Mouse (Mus musculus): Measurements from ENCODE around the gene Cabin1. TPM values are rescaled to one million over a fixed set of nuclear protein-coding genes. Genes with fewer than 3 reads are reported as not detected.
A peak's percentile ranks its signal among the peaks of the same experiment; 100 is the strongest.

Gene Cabin1
- polyA plus RNA-seq, 1 experiment from 2014 or later: 30.0 TPM

DNA sequence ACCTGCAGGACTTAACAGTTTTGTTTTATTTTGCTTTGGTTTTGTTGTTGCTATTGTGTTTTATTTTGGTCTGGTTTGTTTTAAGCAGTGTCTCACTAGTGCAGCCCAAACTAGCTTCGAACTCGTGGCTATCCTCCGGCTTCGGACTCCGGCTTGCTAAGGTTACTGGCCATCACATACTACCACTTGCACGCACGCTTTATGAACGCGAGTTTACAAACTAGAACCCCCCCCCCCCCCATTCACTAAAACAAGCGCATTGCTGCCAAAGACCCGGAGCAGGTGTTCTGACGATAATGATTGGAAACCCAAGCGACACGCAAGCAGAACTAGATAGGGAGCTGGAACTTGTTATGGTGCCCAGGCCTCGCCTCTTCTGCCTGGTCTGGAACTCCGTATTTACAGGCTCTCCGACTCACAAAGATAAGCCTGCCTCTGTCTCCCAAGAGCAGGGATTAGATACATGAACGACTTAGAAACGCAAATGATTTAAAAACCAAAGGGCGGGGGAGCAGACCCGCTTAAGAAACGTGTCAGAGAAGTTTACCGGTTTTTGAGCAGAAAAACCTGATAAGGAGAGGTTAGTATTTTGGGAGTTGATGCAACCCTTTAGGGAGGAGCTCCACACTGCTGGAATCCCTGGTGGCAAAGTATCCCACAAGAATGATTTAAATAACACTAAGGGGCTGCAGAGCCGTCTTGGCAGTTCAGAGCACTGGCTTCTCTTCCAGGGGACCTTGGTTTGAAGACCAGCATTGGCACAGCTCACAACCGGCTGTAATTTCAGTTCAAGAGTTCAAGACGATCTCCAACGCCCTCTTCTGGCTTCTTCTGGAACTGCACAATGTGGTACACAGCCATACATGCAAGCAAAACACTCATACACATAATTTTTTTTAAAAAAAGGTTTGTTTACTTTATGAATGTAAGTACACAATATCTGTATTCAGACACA lies 655 bp upstream of the Cabin1 start:
- H3K4me1 ChIP-seq: peaks cover 15% of the 10 kb centered on the region
- H3K36me3 ChIP-seq: peaks cover 11% of the 10 kb centered on the region; the same call in 1 of the 2 replicates
- H3K4me3 ChIP-seq: peak overlapping the region; percentile 90
- H3K27ac ChIP-seq: peak overlapping the region; percentile 3; the same call in 1 of the 2 replicates
- no peaks in the 10 kb centered on the region for H3K9me3 ChIP-seq
- 1% methylated on average over 27 of the region's 27 CpGs for WGBS
- H3K27me3 ChIP-seq: no peaks in the 10 kb centered on the region
- H3K9ac ChIP-seq: peak overlapping the region; percentile 87
- peak overlapping the region; percentile 82 for H3K4me2 ChIP-seq
- ATAC-seq (ENCODE audit: insufficient number of reproducible peaks, insufficient read depth, low FRiP score, low TSS enrichment, low read depth): no peak

DNA sequence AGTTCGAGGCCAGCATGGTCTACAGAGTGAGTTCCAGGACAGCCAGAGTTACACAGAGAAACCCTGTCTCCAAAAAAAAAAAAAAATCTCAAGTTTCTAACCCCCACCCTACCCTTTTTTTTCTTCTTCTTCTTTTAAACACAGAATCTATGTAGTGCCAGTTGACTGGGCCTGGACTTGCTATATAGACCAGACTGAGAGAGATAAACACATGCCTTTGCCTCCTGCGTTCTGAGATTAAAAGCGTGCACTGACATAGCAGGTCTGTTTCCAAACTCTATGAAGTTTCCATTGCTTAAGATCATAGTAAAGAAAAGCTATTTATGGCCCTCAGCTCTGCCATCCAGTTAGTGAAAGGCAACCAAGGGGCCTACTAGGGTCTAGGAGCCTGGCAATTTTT lies 1.7 kb downstream of the Cabin1 start:
- peaks cover 15% of the 10 kb centered on the region for H3K4me1 ChIP-seq
- H3K27me3 ChIP-seq: no peaks in the 10 kb centered on the region
- WGBS: 92% methylated on average over 3 of the region's 3 CpGs
- H3K36me3 ChIP-seq: peaks cover 23% of the 10 kb centered on the region
- H3K27ac ChIP-seq: no peak overlapping the region
- ATAC-seq (ENCODE audit: insufficient number of reproducible peaks, insufficient read depth, low FRiP score, low TSS enrichment, low read depth): no peak
- 0 out of 2 replicates have a peak overlapping the region, but pooled peaks have one; percentile 16 for H3K9ac ChIP-seq
- H3K4me3 ChIP-seq: no peak overlapping the region
- H3K4me2 ChIP-seq: no peak overlapping the region
- H3K9me3 ChIP-seq: no peaks in the 10 kb centered on the region

GRCm38 (mm10) chr10:75760311-75760710 lies 3.8 kb downstream of the Cabin1 start:
- peaks cover 15% of the 10 kb centered on the region for H3K4me1 ChIP-seq
- H3K4me2 ChIP-seq: no peak overlapping the region
- WGBS: 97% methylated on average over 3 of the region's 3 CpGs

GRCm38 (mm10) chr10:75756719-75757118 lies 7.4 kb downstream of the Cabin1 start:
- Histone ChIP-seq H3K27me3 (no peaks in the 10 kb centered on the region), H3K27ac (no peak overlapping the region), H3K4me3 (no peak overlapping the region), H3K9me3 (no peaks in the 10 kb centered on the region), H3K36me3 (peaks cover 66% of the 10 kb centered on the region), H3K4me2 (no peak overlapping the region), H3K4me1 (no peaks in the 10 kb centered on the region), H3K9ac (no peak overlapping the region)
- WGBS: 95% methylated on average over 11 of the region's 11 CpGs
- ATAC-seq (ENCODE audit: insufficient number of reproducible peaks, insufficient read depth, low FRiP score, low TSS enrichment, low read depth): no peak

More at GRCm38 (mm10) chr10:75760311-75760710, 3.8 kb downstream of the Cabin1 start:
- no peak overlapping the region for H3K9ac ChIP-seq
- no peak for ATAC-seq (ENCODE audit: insufficient number of reproducible peaks, insufficient read depth, low FRiP score, low TSS enrichment, low read depth)
- no peak overlapping the region for H3K4me3 ChIP-seq
- H3K36me3 ChIP-seq: peaks cover 31% of the 10 kb centered on the region
- no peaks in the 10 kb centered on the region for H3K9me3 ChIP-seq
- no peak overlapping the region for H3K27ac ChIP-seq
- H3K27me3 ChIP-seq: no peaks in the 10 kb centered on the region

GRCm38 (mm10) chr10:75744017-75744416 lies 20.1 kb downstream of the Cabin1 start:
- H3K27me3 ChIP-seq: no peaks in the 10 kb centered on the region
- WGBS: 48% methylated on average over 3 of the region's 3 CpGs
- no peak overlapping the region for H3K4me2 ChIP-seq
- no peaks in the 10 kb centered on the region for H3K4me1 ChIP-seq
- no peak overlapping the region; the same call in 1 of the 2 replicates for H3K27ac ChIP-seq
- peak; percentile 76; the same call in 1 of the 2 replicates for ATAC-seq (ENCODE audit: insufficient number of reproducible peaks, insufficient read depth, low FRiP score, low TSS enrichment, low read depth)
- H3K9me3 ChIP-seq: no peaks in the 10 kb centered on the region
- H3K36me3 ChIP-seq: peaks cover 94% of the 10 kb centered on the region
- H3K4me3 ChIP-seq: no peak overlapping the region
- no peak overlapping the region for H3K9ac ChIP-seq

DNA sequence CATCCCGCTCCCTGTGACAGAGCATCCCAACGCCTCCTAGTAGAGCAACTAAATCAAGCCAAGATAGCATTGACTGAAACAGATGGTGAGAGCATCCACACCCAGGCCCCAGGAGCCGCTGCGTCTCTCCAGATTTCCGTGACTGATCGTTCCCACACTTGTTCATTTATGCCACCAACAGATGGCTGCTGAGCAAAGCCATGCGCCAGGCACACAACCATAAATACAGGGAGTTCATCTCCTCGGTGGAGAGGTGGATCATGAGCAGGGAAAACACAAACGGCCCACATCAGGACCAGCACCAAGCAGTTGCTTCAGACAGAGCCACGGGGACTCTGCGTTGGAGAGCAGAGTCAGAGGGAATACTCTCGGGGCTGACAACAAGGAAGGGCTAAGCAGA lies 20.8 kb downstream of the Cabin1 start:
- ATAC-seq (ENCODE audit: insufficient number of reproducible peaks, insufficient read depth, low FRiP score, low TSS enrichment, low read depth): no peak
- H3K4me1 ChIP-seq: no peaks in the 10 kb centered on the region
- no peak overlapping the region for H3K4me2 ChIP-seq
- H3K27ac ChIP-seq: no peak overlapping the region
- 74% methylated on average over 12 of the region's 12 CpGs for WGBS
- no peaks in the 10 kb centered on the region for H3K27me3 ChIP-seq
- no peak overlapping the region for H3K4me3 ChIP-seq
- peaks cover 94% of the 10 kb centered on the region for H3K36me3 ChIP-seq
- H3K9me3 ChIP-seq: no peaks in the 10 kb centered on the region
- no peak overlapping the region for H3K9ac ChIP-seq

DNA sequence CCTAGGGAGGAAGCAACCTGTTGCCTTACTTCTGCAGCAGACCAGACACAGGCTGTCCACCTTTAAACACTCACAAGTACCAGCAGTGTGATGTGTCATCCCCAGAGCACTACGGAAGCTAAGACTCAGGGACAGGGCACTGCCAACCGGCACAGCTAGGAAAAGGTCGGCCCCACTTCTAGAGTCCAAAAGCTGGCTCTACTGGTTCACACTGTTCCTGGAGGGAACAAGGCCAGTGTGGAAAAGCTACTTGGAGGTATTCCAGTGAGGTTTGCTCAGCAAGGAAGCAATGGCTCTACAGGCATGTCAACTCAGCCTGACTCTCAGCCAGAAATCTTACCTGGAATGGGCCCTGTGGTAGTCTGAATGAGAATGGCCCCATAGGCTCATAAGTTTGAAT lies 23.3 kb downstream of the Cabin1 start:
- Histone ChIP-seq H3K9me3 (no peaks in the 10 kb centered on the region), H3K4me2 (no peak overlapping the region), H3K27ac (no peak overlapping the region), H3K4me3 (no peak overlapping the region), H3K36me3 (peaks cover 92% of the 10 kb centered on the region), H3K4me1 (no peaks in the 10 kb centered on the region), H3K27me3 (no peaks in the 10 kb centered on the region), H3K9ac (no peak overlapping the region)
- no peak for ATAC-seq (ENCODE audit: insufficient number of reproducible peaks, insufficient read depth, low FRiP score, low TSS enrichment, low read depth)
- 91% methylated on average over 3 of the region's 3 CpGs for WGBS

GRCm38 (mm10) chr10:75725449-75725848 lies 38.7 kb downstream of the Cabin1 start:
- Histone ChIP-seq H3K4me3 (no peak overlapping the region), H3K9me3 (no peaks in the 10 kb centered on the region), H3K4me1 (no peaks in the 10 kb centered on the region), H3K36me3 (peaks cover 84% of the 10 kb centered on the region), H3K4me2 (no peak overlapping the region), H3K27ac (no peak overlapping the region), H3K27me3 (no peaks in the 10 kb centered on the region), H3K9ac (no peak overlapping the region)
- no peak for ATAC-seq (ENCODE audit: insufficient number of reproducible peaks, insufficient read depth, low FRiP score, low TSS enrichment, low read depth)
- 91% methylated on average over 7 of the region's 7 CpGs for WGBS

DNA sequence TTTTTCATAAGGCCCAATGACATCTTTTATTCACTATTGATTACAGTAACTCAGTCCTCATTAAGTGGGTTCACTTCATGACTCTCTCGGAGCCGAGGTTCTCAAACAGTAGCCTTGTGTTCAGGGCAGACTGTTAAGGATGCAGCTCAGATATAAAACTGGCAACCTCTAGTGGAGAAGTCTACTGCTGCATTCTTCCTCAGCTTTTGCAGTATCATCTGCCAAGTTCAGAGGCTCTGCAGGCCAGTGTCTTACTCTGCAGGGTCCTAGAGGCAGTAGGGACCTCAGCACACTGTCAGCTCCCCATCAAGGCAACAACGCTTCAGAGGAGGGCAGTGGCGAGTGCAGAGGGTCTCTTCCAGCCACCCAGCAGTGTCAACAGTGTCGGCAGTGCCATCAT lies 43.9 kb downstream of the Cabin1 start:
- Histone ChIP-seq H3K27me3 (no peaks in the 10 kb centered on the region), H3K4me2 (no peak overlapping the region), H3K27ac (no peak overlapping the region), H3K4me1 (no peaks in the 10 kb centered on the region), H3K4me3 (no peak overlapping the region), H3K9ac (no peak overlapping the region), H3K36me3 (peaks cover 85% of the 10 kb centered on the region), H3K9me3 (no peaks in the 10 kb centered on the region)
- 87% methylated on average over 5 of the region's 5 CpGs for WGBS
- ATAC-seq (ENCODE audit: insufficient number of reproducible peaks, insufficient read depth, low FRiP score, low TSS enrichment, low read depth): no peak

GRCm38 (mm10) chr10:75714795-75715194 lies 49.3 kb downstream of the Cabin1 start:
- Histone ChIP-seq H3K27me3 (no peaks in the 10 kb centered on the region), H3K27ac (no peak overlapping the region), H3K9me3 (no peaks in the 10 kb centered on the region), H3K4me3 (no peak overlapping the region), H3K4me1 (no peaks in the 10 kb centered on the region), H3K4me2 (no peak overlapping the region), H3K36me3 (peaks cover 85% of the 10 kb centered on the region), H3K9ac (no peak overlapping the region)
- no peak for ATAC-seq (ENCODE audit: insufficient number of reproducible peaks, insufficient read depth, low FRiP score, low TSS enrichment, low read depth)
- WGBS: 65% methylated on average over 3 of the region's 3 CpGs

DNA sequence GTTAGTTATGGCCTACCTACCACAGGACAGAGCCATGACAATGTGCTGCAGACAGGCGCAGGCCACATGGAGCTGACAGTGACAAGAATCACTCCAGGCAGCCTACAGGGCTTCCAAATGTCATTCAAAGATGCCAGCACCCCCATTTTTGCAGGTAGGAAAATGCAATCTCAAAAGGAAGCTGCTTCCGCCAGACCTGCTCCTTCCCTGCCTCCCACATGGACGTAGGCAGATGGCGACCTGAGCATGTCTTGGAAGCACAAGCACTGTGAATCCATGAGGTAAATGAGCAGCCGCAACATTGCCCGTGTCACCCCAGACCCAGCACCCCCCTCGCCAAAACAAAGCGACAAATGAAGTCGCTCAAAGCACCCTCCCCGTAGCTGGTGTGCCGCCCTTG lies 51.1 kb downstream of the Cabin1 start:
- Histone ChIP-seq H3K27ac (no peak overlapping the region), H3K9me3 (no peaks in the 10 kb centered on the region), H3K36me3 (peaks cover 90% of the 10 kb centered on the region), H3K27me3 (no peaks in the 10 kb centered on the region), H3K4me3 (no peak overlapping the region), H3K4me1 (no peaks in the 10 kb centered on the region), H3K9ac (no peak overlapping the region), H3K4me2 (no peak overlapping the region)
- ATAC-seq (ENCODE audit: insufficient number of reproducible peaks, insufficient read depth, low FRiP score, low TSS enrichment, low read depth): no peak
- WGBS: 92% methylated on average over 11 of the region's 11 CpGs

DNA sequence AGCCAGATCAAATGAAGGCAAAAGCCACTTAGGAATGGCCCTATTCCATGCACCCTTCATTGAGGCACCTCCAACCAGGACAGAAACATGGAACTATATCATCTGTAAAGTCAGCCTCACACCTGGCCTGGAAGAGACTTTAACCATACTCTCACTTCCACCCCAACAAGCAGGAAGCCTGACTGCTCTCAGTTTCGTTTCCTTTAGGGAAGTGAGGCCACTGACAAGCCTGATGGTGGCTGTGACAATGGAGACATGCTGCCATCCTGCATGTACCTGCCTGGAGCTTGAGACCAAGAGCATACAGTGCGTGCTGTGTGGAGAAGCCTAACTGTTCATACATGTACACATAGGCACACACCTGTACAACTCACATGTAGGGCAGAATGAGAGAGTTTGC lies 53.9 kb downstream of the Cabin1 start:
- H3K4me2 ChIP-seq: no peak overlapping the region
- H3K36me3 ChIP-seq: peaks cover 79% of the 10 kb centered on the region
- no peak overlapping the region for H3K9ac ChIP-seq
- H3K4me1 ChIP-seq: no peaks in the 10 kb centered on the region
- no peaks in the 10 kb centered on the region for H3K9me3 ChIP-seq
- no peak overlapping the region for H3K27ac ChIP-seq
- H3K27me3 ChIP-seq: no peaks in the 10 kb centered on the region
- H3K4me3 ChIP-seq: no peak overlapping the region
- WGBS: 89% methylated on average over 2 of the region's 2 CpGs
- no peak for ATAC-seq (ENCODE audit: insufficient number of reproducible peaks, insufficient read depth, low FRiP score, low TSS enrichment, low read depth)
